Mouse (Mus musculus) urinary bladder, postnatal 25 days (tissue): ENCODE results near the gene Sfta2.
A peak's percentile ranks its signal among the peaks of the same experiment; 100 is the strongest.

ENCODE experiments used
- DNase-seq: peaks from one replicate; pipeline ENCODE4 v3.0.0; 2022; ENCODE audit warnings: low spot score

The Sfta2 gene

GRCm38 (mm10) chr17:35593786-35594185 is 7.6 kb upstream of the Sfta2 start:
- DNase-seq = no peak

GRCm38 (mm10) chr17:35594456-35594855 is 6.9 kb upstream of the Sfta2 start:
- no peak for DNase-seq

GRCm38 (mm10) chr17:35597399-35597798 is 4.0 kb upstream of the Sfta2 start:
- DNase-seq = no peak

GRCm38 (mm10) chr17:35601736-35602354 is 496 bp downstream of the Sfta2 start:
- no peak for DNase-seq

- no peak for DNase-seq
These were observed 15.8 kb downstream of the Sfta2 start for GRCm38 (mm10) chr17:35617127-35617526.

- no peak for DNase-seq
These were observed 25.2 kb downstream of the Sfta2 start, which contains the start of gene Gm9573 for GRCm38 (mm10) chr17:35626537-35626936. Gene Gm9573 (minus strand): TSS chr17:35626637.

GRCm38 (mm10) chr17:35633992-35634391 is 32.6 kb downstream of the Sfta2 start:
- no peak for DNase-seq

- DNase-seq = no peak
These were observed 33.9 kb downstream of the Sfta2 start for GRCm38 (mm10) chr17:35635202-35635601.

- peak; percentile 54 for DNase-seq
These were observed 34.4 kb downstream of the Sfta2 start for GRCm38 (mm10) chr17:35635699-35636111.

- peak; percentile 21 for DNase-seq
These were observed 35.0 kb downstream of the Sfta2 start for GRCm38 (mm10) chr17:35636363-35636762.

GRCm38 (mm10) chr17:35638475-35639190 is 37.3 kb downstream of the Sfta2 start:
- DNase-seq = peak; percentile 31

- no peak for DNase-seq
These were observed 38.0 kb downstream of the Sfta2 start for GRCm38 (mm10) chr17:35639352-35639751.

- DNase-seq = no peak
These were observed 42.4 kb downstream of the Sfta2 start, which contains the start of gene Mucl3 for GRCm38 (mm10) chr17:35643609-35644236. Gene Mucl3 (minus strand): TSS chr17:35643695.

GRCm38 (mm10) chr17:35649429-35649828 is 48.1 kb downstream of the Sfta2 start:
- no peak for DNase-seq

- DNase-seq = no peak
These were observed 51.7 kb downstream of the Sfta2 start for GRCm38 (mm10) chr17:35653086-35653485.

- DNase-seq = peak; percentile 25
These were observed 64.7 kb downstream of the Sfta2 start for GRCm38 (mm10) chr17:35665957-35666515.

GRCm38 (mm10) chr17:35666851-35667256 is 65.5 kb downstream of the Sfta2 start:
- DNase-seq = peak; percentile 30

- DNase-seq = peak; percentile 98
These were observed 66.2 kb downstream of the Sfta2 start, which contains the start of gene Vars2 for GRCm38 (mm10) chr17:35667334-35668065. Gene Vars2 (minus strand): TSS chr17:35667592.

GRCm38 (mm10) chr17:35669731-35670130 is 68.4 kb downstream of the Sfta2 start:
- no peak for DNase-seq

GRCm38 (mm10) chr17:35671846-35672245 is 70.5 kb downstream of the Sfta2 start:
- DNase-seq = no peak

GRCm38 (mm10) chr17:35672527-35672926 is 71.2 kb downstream of the Sfta2 start:
- no peak for DNase-seq
